Mouse (Mus musculus) megakaryocyte, embryonic 14.5 days (primary cell): ENCODE data around the gene Ciao2a.

Experiments used
- FLI1 ChIP-seq: IDR thresholded peaks from 2 replicates; pipeline ENCODE4 v1.6.1; 2012; ENCODE audit warnings: low read length, inconsistent platforms, mixed read lengths
- GATA1 ChIP-seq: IDR thresholded peaks from 3 replicates; pipeline ENCODE4 v1.6.1; 2012; ENCODE audit warnings: mixed read lengths, low read length, inconsistent platforms, borderline replicate concordance

DNA sequence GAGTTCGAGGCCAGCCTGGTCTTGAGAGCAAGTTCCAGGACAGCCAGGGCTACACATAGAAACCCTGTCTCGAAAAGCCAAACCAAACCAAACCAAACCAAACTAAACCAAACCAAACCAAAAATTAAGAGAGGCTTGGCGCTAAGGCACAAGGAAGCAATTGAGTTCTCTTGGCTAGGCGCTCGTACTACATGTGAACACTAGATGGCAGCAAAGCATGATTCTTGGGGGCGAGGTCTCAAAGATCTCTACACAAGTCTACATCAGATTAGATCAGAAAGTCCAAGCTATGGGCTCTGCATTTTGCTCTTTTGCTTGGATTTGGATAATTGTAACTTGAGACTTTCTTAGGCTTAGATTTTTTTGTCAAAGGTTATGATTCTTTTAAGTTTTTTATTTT lies 17.8 kb downstream of the Ciao2a start:
- no peak for TF ChIP-seq GATA1
- no peak for TF ChIP-seq FLI1
